Mouse (Mus musculus) B cell, adult 2 months (primary cell): ENCODE measurements around the gene Rab5a.
A peak's percentile ranks its signal among the peaks of the same experiment; 100 is the strongest.

Experiments used
- DNase-seq, 2 experiments: peaks; one replicate each; pipeline ENCODE4 v3.0.0; 2022

The Rab5a gene

DNA sequence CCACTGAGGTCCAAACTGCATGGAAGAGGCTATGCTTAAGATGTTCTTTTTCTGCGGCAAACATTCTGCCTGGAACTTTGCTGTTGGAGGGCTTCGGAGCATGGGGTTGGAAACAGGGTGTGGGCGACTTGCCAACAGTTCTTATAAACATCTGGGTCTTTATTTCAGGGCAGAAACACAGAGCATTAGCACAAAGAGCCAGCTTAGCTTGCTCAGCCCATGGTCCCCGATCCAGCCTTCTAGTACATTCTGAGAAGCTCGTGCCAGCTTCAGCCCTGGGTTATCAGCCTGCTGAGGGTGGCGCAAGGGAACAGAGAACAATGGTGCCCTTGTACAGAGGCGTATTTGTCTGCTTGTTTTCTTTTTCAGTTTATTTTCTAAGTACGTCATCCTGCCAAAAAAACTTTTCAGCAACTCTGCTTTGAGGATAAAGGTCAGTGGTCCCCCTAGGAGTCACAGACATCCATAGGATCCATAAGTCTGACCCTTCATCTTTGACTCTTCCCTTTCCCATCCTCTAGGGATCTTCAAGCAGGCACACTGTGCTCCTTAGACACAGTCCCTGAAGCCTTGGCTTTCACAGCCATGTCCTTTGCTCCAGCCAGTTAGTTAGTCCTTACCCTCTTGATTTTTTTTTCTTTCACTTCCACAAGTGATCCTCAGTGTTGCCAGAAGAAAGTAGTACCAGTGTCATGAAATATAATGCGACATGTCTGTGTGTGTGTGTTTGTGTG lies 64.7 kb downstream of the Rab5a start:
- no peak for DNase-seq

DNA sequence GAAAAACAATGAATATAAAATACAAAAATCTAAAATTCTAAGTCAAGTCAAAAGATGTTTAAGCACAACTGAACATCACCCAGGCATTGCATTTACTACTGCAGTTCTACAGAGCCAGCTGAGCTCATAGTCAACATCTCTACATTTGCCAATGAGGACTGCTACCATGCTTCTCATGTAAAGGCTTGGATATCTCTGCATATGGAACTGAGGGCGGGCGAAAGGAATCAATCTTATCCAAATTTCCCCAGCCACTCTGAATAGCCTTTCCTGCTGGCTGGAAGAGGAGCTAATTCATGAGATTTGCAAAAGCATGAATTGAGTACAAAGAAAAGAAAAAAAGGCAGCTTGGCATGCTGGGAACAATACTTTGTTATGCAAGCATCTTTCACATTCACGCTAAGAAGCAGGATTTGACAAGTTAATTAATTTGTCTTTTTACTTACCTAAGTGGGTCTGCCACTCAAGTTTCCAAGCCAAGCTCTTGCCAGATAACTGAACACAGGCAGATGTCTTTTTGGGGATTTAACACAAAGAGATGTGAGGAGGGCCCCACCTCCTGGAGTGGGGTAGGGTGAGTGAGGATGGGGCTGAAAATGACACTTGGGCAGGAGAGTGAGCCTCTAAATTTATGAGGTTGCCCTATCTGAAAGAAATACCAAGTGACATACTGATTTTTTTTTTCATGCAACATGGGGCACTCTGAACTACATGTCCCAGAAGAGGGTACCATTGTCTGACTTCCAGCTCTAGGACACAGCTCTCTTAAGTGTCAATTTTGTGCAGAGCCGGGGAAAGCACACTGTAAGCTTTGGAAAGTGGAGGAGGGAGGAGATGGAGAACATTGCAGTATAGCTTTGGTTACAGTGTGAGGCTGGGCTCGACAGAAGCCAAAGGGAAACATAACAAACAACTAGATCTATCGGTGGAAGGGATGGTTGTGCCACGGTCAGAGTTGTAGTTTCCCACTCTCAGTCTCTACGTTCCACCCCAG lies 72.6 kb downstream of the Rab5a start:
- no peak for DNase-seq

DNA sequence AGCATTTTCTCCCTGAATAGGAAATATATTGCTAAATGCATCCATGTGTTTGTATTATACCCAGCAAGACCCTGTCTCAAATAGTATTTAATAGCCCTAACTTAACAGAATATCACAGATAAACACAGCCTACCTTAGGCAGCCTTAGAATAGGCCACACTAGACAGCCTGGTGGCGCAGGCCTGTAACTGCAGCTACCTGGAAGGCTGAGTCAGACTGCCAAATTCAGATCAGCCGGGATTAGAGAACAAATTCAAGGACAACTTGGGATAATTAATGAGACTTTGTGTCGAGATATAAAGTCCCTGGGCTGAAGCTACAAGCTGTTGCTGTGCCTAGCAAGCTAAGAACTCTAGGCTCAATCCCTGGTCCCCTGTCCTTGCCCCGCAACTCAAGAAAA lies 75.1 kb downstream of the Rab5a start:
- peak; percentile 28 to 36 for DNase-seq

DNA sequence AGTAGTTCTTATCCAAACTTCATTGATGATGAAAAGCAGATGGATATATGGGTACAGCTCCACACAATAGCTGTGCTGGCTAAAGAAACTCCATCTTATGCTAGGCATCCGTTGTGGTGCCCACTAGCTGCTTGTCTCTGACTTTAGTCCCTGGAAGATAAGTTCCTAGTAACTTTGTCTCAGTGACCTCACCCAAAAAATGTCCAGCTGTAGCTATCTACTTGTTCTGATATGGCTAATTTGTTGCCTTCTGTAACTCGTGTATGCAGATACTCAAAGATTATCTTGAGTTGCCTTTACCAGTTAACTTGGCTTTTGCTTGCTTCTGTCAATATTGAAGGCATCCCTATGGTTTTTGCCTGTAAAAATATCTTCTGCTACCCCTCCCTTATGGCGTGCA lies 75.8 kb downstream of the Rab5a start:
- no peak for DNase-seq
